Mouse (Mus musculus): ENCODE results near the gene Antxr1. TPM values are rescaled to one million over a fixed set of nuclear protein-coding genes. Genes with fewer than 3 reads are reported as not detected.

The Antxr1 gene
- total and polyA plus RNA-seq, 3 experiments: 0.16 to 0.23 (median 0.21) TPM

DNA sequence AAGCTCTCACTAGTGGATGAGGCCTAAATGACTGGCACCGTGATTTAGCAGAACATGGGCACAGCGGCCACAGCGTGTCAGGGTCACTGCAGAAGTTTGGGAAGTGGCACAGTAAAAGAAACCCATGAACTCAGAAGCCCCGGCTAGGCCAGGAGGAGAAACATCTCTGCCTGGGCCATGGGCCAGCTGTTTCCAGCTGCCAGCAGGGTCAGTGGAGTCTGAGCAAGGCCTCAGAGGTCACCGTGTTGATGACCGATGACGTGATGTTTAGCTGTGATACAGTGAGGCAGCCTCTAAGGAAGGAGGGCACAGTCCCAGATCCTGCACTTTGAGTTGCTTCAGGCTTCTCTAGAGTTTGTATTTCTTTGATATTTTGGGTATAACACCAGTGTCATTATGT, 122.4 kb downstream of the Antxr1 start:
- H3K79me2 ChIP-seq (replicated peaks; ENCODE audit: control insufficient read depth, extremely low read depth, insufficient read depth, poor library complexity, severe bottlenecking): no peaks in the 10 kb centered on the region
- no peaks in the 10 kb centered on the region for H3K36me3 ChIP-seq (replicated peaks in 1 of 2; ENCODE audit: control insufficient read depth in 1 of 2, insufficient read depth in 1 of 2, low read length in 1 of 2)
- H3K9me3 ChIP-seq (replicated peaks; ENCODE audit: low read length): peaks cover 3% of the 10 kb centered on the region
- in situ Hi-C loops (cut with MboI; ENCODE audit: low pct_ligation_motif_present, low pct_unique_long_range_greater_than_20kb, low sequenced_read_pairs): no loop called here
- no peak for DNase-seq (ENCODE audit: extremely low read depth)
- H3K9ac ChIP-seq (ENCODE audit: insufficient read depth, low read depth): no peak overlapping the region
- H3K27ac ChIP-seq (ENCODE audit: insufficient read depth, low read depth): no peak overlapping the region
- H3K27me3 ChIP-seq (replicated peaks): no peaks in the 10 kb centered on the region
- TF ChIP-seq GABPA (IDR thresholded peaks at IDR 0.05; ENCODE audit: insufficient replicate concordance, low read depth, low read length) (no peak), SIN3A (IDR thresholded peaks at IDR 0.05; ENCODE audit: low read length) (no peak), MXI1 (IDR thresholded peaks at IDR 0.05; ENCODE audit: low read depth, low read length) (no peak), PAX5 (IDR thresholded peaks at IDR 0.05; ENCODE audit: low read length) (no peak), POLR2AphosphoS2 (IDR thresholded peaks at IDR 0.05; ENCODE audit: low read depth, low read length) (no peak), UBTF (IDR thresholded peaks at IDR 0.05; ENCODE audit: low read depth, low read length) (no peak), MYC (IDR thresholded peaks at IDR 0.05; ENCODE audit: low read depth, low read length) (no peak), JUND (conservative IDR thresholded peaks at IDR 0.05; ENCODE audit: low read depth, low read length) (no peak), IRF4 (IDR thresholded peaks at IDR 0.05; ENCODE audit: low read depth, low read length) (no peak), MAZ (IDR thresholded peaks at IDR 0.05; ENCODE audit: low read depth, low read length) (no peak), JUN (IDR thresholded peaks at IDR 0.05; ENCODE audit: insufficient read depth, low read depth, low read length) (no peak), MEF2A (IDR thresholded peaks at IDR 0.05; ENCODE audit: borderline replicate concordance, low read depth, low read length) (no peak), POLR2A (IDR thresholded peaks at IDR 0.05; ENCODE audit: low read depth, low read length) (no peak), ZMIZ1 (IDR thresholded peaks at IDR 0.05; ENCODE audit: low read depth, low read length) (no peak), KAT2A (IDR thresholded peaks at IDR 0.05; ENCODE audit: insufficient replicate concordance, low read length) (no peak)
- no peak overlapping the region for H3K4me3 ChIP-seq (replicated peaks in 1 of 3; ENCODE audit: low read depth in 2 of 3, low read length in 2 of 3, poor library complexity in 1 of 3)
- no peak overlapping the region for H3K4me2 ChIP-seq (ENCODE audit: insufficient read depth, low read depth, poor library complexity, severe bottlenecking)
- peaks cover 0 to 9% of the 10 kb centered on the region in 2 experiments; a peak in 1 of 4 replicates for H3K4me1 ChIP-seq (ENCODE audit: control insufficient read depth in 1 of 2, insufficient read depth in 2 of 2)
- dilution Hi-C loops (cut with MboI; ENCODE audit: extremely low pct_ligation_motif_present, extremely low pct_unique_long_range_greater_than_20kb, low sequenced_read_pairs): no loop called here

- no peak overlapping the region for H3K4me2 ChIP-seq (ENCODE audit: insufficient read depth, low read depth, poor library complexity, severe bottlenecking)
- no peak overlapping the region for H3K4me3 ChIP-seq (replicated peaks in 1 of 3; ENCODE audit: low read depth in 2 of 3, low read length in 2 of 3, poor library complexity in 1 of 3)
- no peaks in the 10 kb centered on the region for H3K79me2 ChIP-seq (replicated peaks; ENCODE audit: control insufficient read depth, extremely low read depth, insufficient read depth, poor library complexity, severe bottlenecking)
- no peak overlapping the region for H3K27ac ChIP-seq (ENCODE audit: insufficient read depth, low read depth)
- peaks cover 3% of the 10 kb centered on the region for H3K9me3 ChIP-seq (replicated peaks; ENCODE audit: low read length)
- no peaks in the 10 kb centered on the region for H3K27me3 ChIP-seq (replicated peaks)
- peaks cover 0 to 9% of the 10 kb centered on the region in 2 experiments; a peak in 1 of 4 replicates for H3K4me1 ChIP-seq (ENCODE audit: control insufficient read depth in 1 of 2, insufficient read depth in 2 of 2)
- H3K9ac ChIP-seq (ENCODE audit: insufficient read depth, low read depth): no peak overlapping the region
- DNase-seq (ENCODE audit: extremely low read depth): no peak
- no peaks in the 10 kb centered on the region for H3K36me3 ChIP-seq (replicated peaks in 1 of 2; ENCODE audit: control insufficient read depth in 1 of 2, insufficient read depth in 1 of 2, low read length in 1 of 2)
- in situ Hi-C loops (cut with MboI; ENCODE audit: low pct_ligation_motif_present, low pct_unique_long_range_greater_than_20kb, low sequenced_read_pairs) (no loop called here), dilution Hi-C loops (cut with MboI; ENCODE audit: extremely low pct_ligation_motif_present, extremely low pct_unique_long_range_greater_than_20kb, low sequenced_read_pairs) (no loop called here)
- no peak for TF ChIP-seq MYC (IDR thresholded peaks at IDR 0.05; ENCODE audit: low read depth, low read length)
- TF ChIP-seq ELF1 (IDR thresholded peaks at IDR 0.05; ENCODE audit: low read depth, low read length): no peak
- TF ChIP-seq CTCF (conservative IDR thresholded peaks at IDR 0.05 in 1 of 2, IDR thresholded peaks at IDR 0.05 in 1 of 2; ENCODE audit: low read depth in 2 of 2, low read length in 2 of 2): 0 out of 4 replicates have a peak, but pooled peaks of 1 of the 2 experiments have one; percentile 22
- TF ChIP-seq TBP (conservative IDR thresholded peaks at IDR 0.05; ENCODE audit: low read depth, low read length): no peak
Measured at GRCm38 (mm10) chr6:87211551-87211950, 124.1 kb downstream of the Antxr1 start.
